Mouse (Mus musculus) frontal cortex, adult (tissue): Measurements from ENCODE around the gene Olfr3.

Experiments used
- ATAC-seq: cut with Nextera tagmentation; 2 replicates; pipeline ENCODE4 v1.9.2; 2017; ENCODE audit warnings: mild to moderate bottlenecking, moderate library complexity, mixed read lengths; ENCODE audit not compliant: low TSS enrichment

The Olfr3 gene

DNA sequence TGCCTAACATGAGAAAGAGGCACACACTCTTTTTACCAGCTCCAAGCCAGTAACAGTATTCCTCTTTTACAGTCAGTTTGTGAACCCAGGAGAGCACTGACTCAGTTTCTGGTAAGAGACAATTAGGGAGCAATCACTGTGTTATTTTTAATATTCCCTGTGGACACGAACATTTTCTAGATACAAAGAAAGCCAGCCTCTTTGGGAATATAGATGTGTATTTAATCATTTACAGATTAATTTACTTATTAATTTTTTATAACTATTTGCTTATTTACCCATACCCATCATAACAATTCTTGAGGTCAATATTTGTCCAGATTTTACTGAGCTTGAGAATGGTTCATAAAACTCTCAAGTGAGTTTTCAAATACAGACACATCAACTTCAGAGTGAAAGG lies at the start of gene Olfr3:
Gene Olfr3, minus strand, starts transcription at position 101 of the 400 bp plus-strand sequence.
- no peak for ATAC-seq

- ATAC-seq = no peak
These were observed 45.7 kb upstream of the Olfr3 start, which contains the start of gene Olfr351 for GRCm38 (mm10) chr2:36862560-36862959. TSS of gene Olfr351 (minus strand) at chr2:36862660.

- ATAC-seq = no peak
These were observed 29.2 kb upstream of the Olfr3 start, which contains the start of gene Olfr350 for GRCm38 (mm10) chr2:36846010-36846409. TSS of gene Olfr350 (plus strand) at chr2:36846310.

- no peak for ATAC-seq
These were observed 26.6 kb downstream of the Olfr3 start, which contains the start of gene Olfr50 for GRCm38 (mm10) chr2:36790238-36790637. TSS of gene Olfr50 (plus strand) at chr2:36790538.

DNA sequence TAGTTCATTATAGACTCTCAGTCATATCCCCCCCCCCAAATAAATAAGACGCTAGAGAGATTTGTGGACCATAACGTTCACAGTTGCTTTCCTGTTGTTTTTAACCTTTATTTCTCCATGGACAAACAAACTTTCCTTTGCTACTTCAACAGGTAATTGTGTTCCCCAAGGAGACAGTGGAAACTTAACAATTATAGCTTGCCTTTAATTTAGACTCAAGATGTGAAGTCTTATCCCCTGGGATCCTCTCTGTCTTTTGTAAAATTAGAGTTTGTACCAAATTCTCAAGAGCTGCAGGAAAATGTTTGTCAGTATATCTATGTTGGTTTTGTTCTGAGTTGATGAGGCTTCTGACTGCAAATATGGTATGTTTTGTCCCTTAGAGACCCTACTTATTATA lies 32.9 kb downstream of the Olfr3 start, which contains the start of gene Olfr348:
Gene Olfr348, plus strand, starts transcription at position 301 of the 400 bp plus-strand sequence.
- no peak for ATAC-seq
